Mouse (Mus musculus): ENCODE data around the gene Cog6. TPM values are rescaled to one million over a fixed set of nuclear protein-coding genes. Genes with fewer than 3 reads are reported as not detected.
"Not testable (repeated sequence)": the region's sequence is repeated elsewhere in the genome, so short reads cannot be mapped to it uniquely, and the experiment has no call there.

Cog6 gene
- polyA plus RNA-seq, 1 experiment from 2014 or later: 45.8 TPM

DNA sequence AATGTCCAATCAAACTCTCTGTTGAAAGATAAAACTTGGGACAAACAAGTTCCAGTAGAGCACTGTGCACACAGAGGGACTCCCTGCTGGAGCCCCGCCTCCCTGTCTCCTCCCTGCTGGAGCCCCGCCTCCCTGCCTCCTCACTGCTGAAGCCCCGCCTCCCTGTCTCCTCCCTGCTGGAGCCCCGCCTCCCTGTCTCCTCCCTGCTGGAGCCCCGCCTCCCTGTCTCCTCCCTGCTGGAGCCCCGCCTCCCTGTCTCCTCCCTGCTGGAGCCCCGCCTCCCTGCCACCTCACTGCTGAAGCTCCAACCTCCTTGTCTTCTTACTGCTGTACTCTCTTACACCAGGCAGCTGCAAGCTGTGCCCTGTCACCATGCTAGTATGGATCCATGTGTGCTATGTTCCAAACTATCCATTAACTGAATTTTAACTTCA lies 31.5 kb downstream of the Cog6 start:
- not testable (repeated sequence) for H3K9me3 ChIP-seq (ENCODE audit: control insufficient read depth, low read length); H3K4me2 ChIP-seq (ENCODE audit: low read length); H3K4me1 ChIP-seq (ENCODE audit: control insufficient read depth, insufficient read depth, low read depth, low read length); ATAC-seq; H3K27ac ChIP-seq (ENCODE audit: low read depth, low read length); H3K27me3 ChIP-seq (replicated peaks; ENCODE audit: control insufficient read depth, insufficient read depth, low read length); H3K9ac ChIP-seq (ENCODE audit: low read depth, low read length); H3K4me3 ChIP-seq (ENCODE audit: low read length)
- peaks cover 22% of the 10 kb centered on the region for H3K36me3 ChIP-seq (ENCODE audit: control insufficient read depth, insufficient read depth, low read length)
- 43% methylated on average over 7 of the region's 7 CpGs for WGBS

GRCm38 (mm10) chr3:52983772-52984171 lies 33.3 kb downstream of the Cog6 start:
- Histone ChIP-seq H3K27ac (ENCODE audit: low read depth, low read length) (no peak overlapping the region), H3K4me3 (ENCODE audit: low read length) (no peak overlapping the region), H3K9ac (ENCODE audit: low read depth, low read length) (no peak overlapping the region), H3K4me2 (ENCODE audit: low read length) (no peak overlapping the region), H3K4me1 (ENCODE audit: control insufficient read depth, insufficient read depth, low read depth, low read length) (no peaks in the 10 kb centered on the region), H3K9me3 (ENCODE audit: control insufficient read depth, low read length) (no peaks in the 10 kb centered on the region), H3K27me3 (replicated peaks; ENCODE audit: control insufficient read depth, insufficient read depth, low read length) (no peaks in the 10 kb centered on the region), H3K36me3 (ENCODE audit: control insufficient read depth, insufficient read depth, low read length) (peaks cover 19% of the 10 kb centered on the region)
- 88% methylated on average over 3 of the region's 3 CpGs for WGBS
- ATAC-seq: no peak

- Histone ChIP-seq H3K9me3 (ENCODE audit: control insufficient read depth, low read length) (no peaks in the 10 kb centered on the region), H3K4me1 (ENCODE audit: control insufficient read depth, insufficient read depth, low read depth, low read length) (no peaks in the 10 kb centered on the region), H3K9ac (ENCODE audit: low read depth, low read length) (no peak overlapping the region), H3K36me3 (ENCODE audit: control insufficient read depth, insufficient read depth, low read length) (peaks cover 15% of the 10 kb centered on the region), H3K27me3 (replicated peaks; ENCODE audit: control insufficient read depth, insufficient read depth, low read length) (no peaks in the 10 kb centered on the region), H3K4me2 (ENCODE audit: low read length) (no peak overlapping the region), H3K4me3 (ENCODE audit: low read length) (no peak overlapping the region), H3K27ac (ENCODE audit: low read depth, low read length) (no peak overlapping the region)
- no peak for ATAC-seq
- 89% methylated on average over 10 of the region's 10 CpGs for WGBS
These were observed 34.0 kb downstream of the Cog6 start for GRCm38 (mm10) chr3:52982993-52983392.

DNA sequence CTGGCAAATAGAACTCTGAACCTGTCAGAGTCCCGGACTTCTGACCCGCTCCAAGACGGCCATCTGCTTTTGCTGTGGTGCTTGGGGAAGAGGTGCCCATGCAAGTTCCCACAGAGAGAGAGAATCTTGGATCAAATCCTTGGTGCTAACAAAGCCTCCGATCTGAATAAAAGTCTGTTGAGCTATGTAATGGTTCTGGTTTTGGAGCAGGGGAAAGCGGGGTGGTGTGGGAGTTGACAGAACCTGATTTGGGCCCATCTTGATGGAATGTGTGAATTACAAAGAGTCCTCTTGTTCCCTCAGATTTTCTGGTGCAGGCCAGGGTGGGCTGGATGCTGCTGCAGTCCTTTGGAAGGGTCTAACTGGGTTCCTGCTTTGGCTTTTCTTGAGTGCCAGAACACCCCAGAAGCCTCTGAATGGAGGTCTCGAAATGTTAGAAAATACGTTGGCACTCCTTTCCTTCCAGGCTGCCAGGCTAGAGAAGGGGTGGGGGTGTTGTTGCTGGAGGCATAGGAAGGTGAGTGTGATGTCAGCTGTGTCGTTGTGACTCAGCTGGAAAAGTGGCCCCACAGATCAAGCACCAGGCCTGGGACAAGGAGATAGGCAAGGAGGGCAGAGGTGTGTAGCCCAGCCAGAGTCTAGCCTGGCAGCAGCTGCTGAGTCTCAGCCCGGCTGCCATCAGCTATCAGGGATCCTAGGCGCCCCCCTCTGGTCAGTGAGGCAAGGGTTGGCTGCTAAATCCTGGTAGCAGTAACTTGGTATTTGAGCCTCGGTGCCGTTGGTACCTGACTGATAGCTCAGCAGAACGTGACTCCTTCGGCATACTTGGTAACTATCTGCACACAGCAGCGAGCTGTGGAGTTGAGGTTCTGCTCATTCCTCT lies 42.1 kb downstream of the Cog6 start:
- ATAC-seq: peak; percentile 87
- WGBS: 50% methylated on average over 15 of the region's 15 CpGs
- H3K4me2 ChIP-seq (ENCODE audit: low read length): no peak overlapping the region

GRCm38 (mm10) chr3:52972916-52973315 lies 44.1 kb downstream of the Cog6 start:
- 0 out of 2 replicates have a peak, but pooled peaks cover 2% of the 10 kb centered on the region for H3K4me1 ChIP-seq (ENCODE audit: control insufficient read depth, insufficient read depth, low read depth, low read length)
- no peak overlapping the region for H3K27ac ChIP-seq (ENCODE audit: low read depth, low read length)
- no peaks in the 10 kb centered on the region for H3K36me3 ChIP-seq (ENCODE audit: control insufficient read depth, insufficient read depth, low read length)
- no peaks in the 10 kb centered on the region for H3K9me3 ChIP-seq (ENCODE audit: control insufficient read depth, low read length)
- ATAC-seq: no peak
- 71% methylated on average over 7 of the region's 7 CpGs for WGBS
- H3K4me2 ChIP-seq (ENCODE audit: low read length): no peak overlapping the region
- no peak overlapping the region for H3K4me3 ChIP-seq (ENCODE audit: low read length)
- no peak overlapping the region for H3K9ac ChIP-seq (ENCODE audit: low read depth, low read length)
- no peaks in the 10 kb centered on the region for H3K27me3 ChIP-seq (replicated peaks; ENCODE audit: control insufficient read depth, insufficient read depth, low read length)

More for the DNA sequence above, 42.1 kb downstream of the Cog6 start:
- H3K4me1 ChIP-seq (ENCODE audit: control insufficient read depth, insufficient read depth, low read depth, low read length): 0 out of 2 replicates have a peak, but pooled peaks cover 2% of the 10 kb centered on the region
- H3K27me3 ChIP-seq (replicated peaks; ENCODE audit: control insufficient read depth, insufficient read depth, low read length): no peaks in the 10 kb centered on the region
- no peaks in the 10 kb centered on the region for H3K36me3 ChIP-seq (ENCODE audit: control insufficient read depth, insufficient read depth, low read length)
- no peak overlapping the region for H3K4me3 ChIP-seq (ENCODE audit: low read length)
- no peak overlapping the region for H3K9ac ChIP-seq (ENCODE audit: low read depth, low read length)
- H3K27ac ChIP-seq (ENCODE audit: low read depth, low read length): no peak overlapping the region
- H3K9me3 ChIP-seq (ENCODE audit: control insufficient read depth, low read length): no peaks in the 10 kb centered on the region

- Histone ChIP-seq H3K27ac (ENCODE audit: low read depth, low read length) (no peak overlapping the region), H3K4me1 (ENCODE audit: control insufficient read depth, insufficient read depth, low read depth, low read length) (no peaks in the 10 kb centered on the region), H3K9ac (ENCODE audit: low read depth, low read length) (no peak overlapping the region), H3K4me2 (ENCODE audit: low read length) (no peak overlapping the region), H3K9me3 (ENCODE audit: control insufficient read depth, low read length) (no peaks in the 10 kb centered on the region), H3K27me3 (replicated peaks; ENCODE audit: control insufficient read depth, insufficient read depth, low read length) (no peaks in the 10 kb centered on the region), H3K4me3 (ENCODE audit: low read length) (no peak overlapping the region), H3K36me3 (ENCODE audit: control insufficient read depth, insufficient read depth, low read length) (no peaks in the 10 kb centered on the region)
- ATAC-seq: no peak
- 89% methylated on average over 5 of the region's 5 CpGs for WGBS
These were observed 50.0 kb downstream of the Cog6 start for GRCm38 (mm10) chr3:52967046-52967445.

GRCm38 (mm10) chr3:52964206-52964605 lies 52.8 kb downstream of the Cog6 start:
- no peak overlapping the region for H3K4me2 ChIP-seq (ENCODE audit: low read length)
- H3K4me3 ChIP-seq (ENCODE audit: low read length): no peak overlapping the region
- no peaks in the 10 kb centered on the region for H3K27me3 ChIP-seq (replicated peaks; ENCODE audit: control insufficient read depth, insufficient read depth, low read length)
- no peaks in the 10 kb centered on the region for H3K36me3 ChIP-seq (ENCODE audit: control insufficient read depth, insufficient read depth, low read length)
- no peak for ATAC-seq
- no peak overlapping the region for H3K27ac ChIP-seq (ENCODE audit: low read depth, low read length)
- H3K4me1 ChIP-seq (ENCODE audit: control insufficient read depth, insufficient read depth, low read depth, low read length): no peaks in the 10 kb centered on the region
- H3K9ac ChIP-seq (ENCODE audit: low read depth, low read length): no peak overlapping the region
- H3K9me3 ChIP-seq (ENCODE audit: control insufficient read depth, low read length): no peaks in the 10 kb centered on the region
- 52% methylated on average over 7 of the region's 7 CpGs for WGBS

GRCm38 (mm10) chr3:52963441-52963840 lies 53.6 kb downstream of the Cog6 start:
- H3K27me3 ChIP-seq (replicated peaks; ENCODE audit: control insufficient read depth, insufficient read depth, low read length): no peaks in the 10 kb centered on the region
- H3K4me1 ChIP-seq (ENCODE audit: control insufficient read depth, insufficient read depth, low read depth, low read length): no peaks in the 10 kb centered on the region
- no peak overlapping the region for H3K4me3 ChIP-seq (ENCODE audit: low read length)
- WGBS: 41% methylated on average over 8 of the region's 8 CpGs
- H3K9me3 ChIP-seq (ENCODE audit: control insufficient read depth, low read length): no peaks in the 10 kb centered on the region
- H3K27ac ChIP-seq (ENCODE audit: low read depth, low read length): no peak overlapping the region
- H3K9ac ChIP-seq (ENCODE audit: low read depth, low read length): no peak overlapping the region; the same call in 1 of the 2 replicates
- ATAC-seq: no peak
- no peaks in the 10 kb centered on the region for H3K36me3 ChIP-seq (ENCODE audit: control insufficient read depth, insufficient read depth, low read length)
- no peak overlapping the region for H3K4me2 ChIP-seq (ENCODE audit: low read length)

- Histone ChIP-seq H3K27ac (ENCODE audit: low read depth, low read length) (no peak overlapping the region), H3K4me2 (ENCODE audit: low read length) (no peak overlapping the region), H3K9ac (ENCODE audit: low read depth, low read length) (no peak overlapping the region), H3K4me3 (ENCODE audit: low read length) (no peak overlapping the region), H3K9me3 (ENCODE audit: control insufficient read depth, low read length) (no peaks in the 10 kb centered on the region), H3K27me3 (replicated peaks; ENCODE audit: control insufficient read depth, insufficient read depth, low read length) (no peaks in the 10 kb centered on the region), H3K36me3 (ENCODE audit: control insufficient read depth, insufficient read depth, low read length) (no peaks in the 10 kb centered on the region), H3K4me1 (ENCODE audit: control insufficient read depth, insufficient read depth, low read depth, low read length) (no peaks in the 10 kb centered on the region)
- WGBS: 95% methylated on average over 14 of the region's 14 CpGs
- ATAC-seq: no peak
These were observed 54.6 kb downstream of the Cog6 start for GRCm38 (mm10) chr3:52962391-52962790.
